Mouse (Mus musculus) testis, adult 2 months (tissue): Measurements from ENCODE around the gene Fstl4.

Experiments used
- CTCF ChIP-seq: fragments of 200-500 bp; IDR thresholded peaks from 2 replicates; pipeline ENCODE4 v1.5.1; 2012; ENCODE audit warnings: low read depth, mild to moderate bottlenecking, inconsistent platforms, low read length, moderate library complexity; ENCODE audit not compliant: control insufficient read depth, insufficient read depth, insufficient replicate concordance
- POLR2A ChIP-seq: fragments of 200-500 bp; IDR thresholded peaks from 2 replicates; pipeline ENCODE4 v1.6.1; 2012; ENCODE audit warnings: low read depth, mild to moderate bottlenecking, inconsistent platforms, low read length, moderate library complexity; ENCODE audit not compliant: control insufficient read depth

- no peak for TF ChIP-seq POLR2A
- TF ChIP-seq CTCF: peak; percentile 22; the same call in 1 of the 2 replicates
These were observed 381.9 kb downstream of the Fstl4 start for GRCm38 (mm10) chr11:53146290-53146689.
